Mouse (Mus musculus) Patski (cell line): ENCODE measurements around the gene Prkca. TPM values are rescaled to one million over a fixed set of nuclear protein-coding genes. Genes with fewer than 3 reads are reported as not detected.

Source experiments
- ATAC-seq: fragments of 100-300 bp; one replicate; pipeline ENCODE4 v1.8.0; 2021
- CTCF ChIA-PET: fragments of 350-600 bp; sonication (Branson Sonifier 250); formaldehyde crosslinking; loops from one replicate; lab custom pipeline; 2022; ENCODE audit warnings: inconsistent platforms; lab: Charles Lee
- POLR2A ChIA-PET: fragments of 350-600 bp; sonication (Branson Sonifier 250); formaldehyde crosslinking; loops from one replicate; lab custom pipeline; 2022; ENCODE audit warnings: antibody characterized with exemption, inconsistent platforms; lab: Charles Lee
- DNase-seq: peaks from one replicate; pipeline ENCODE4 v3.0.0-alpha.2; 2011; ENCODE audit warnings: low read depth, low spot score
- H3K27me3 ChIP-seq: fragments of 371-371 bp; one replicate; pipeline ENCODE4 v1.5.1; 2021
- CTCF ChIP-seq: fragments of 100-300 bp; IDR thresholded peaks from one replicate; pipeline ENCODE4 v1.5.1; 2021
- in situ Hi-C: fragments of 300-500 bp; cut with MboI; formaldehyde crosslinking; loops from 3 replicates; pipeline ENCODE4 v1.11.1; 2018; ENCODE audit warnings: low pct_unique_long_range_greater_than_20kb, mixed read lengths
- polyA plus RNA-seq: library from polyadenylated mRNA; unstranded; gene quantifications from one replicate; pipeline ENCODE4 v1.2.3, GENCODE M21; 2021

Gene Prkca
- polyA plus RNA-seq, 1 experiment from 2014 or later, result 37.4 TPM

DNA sequence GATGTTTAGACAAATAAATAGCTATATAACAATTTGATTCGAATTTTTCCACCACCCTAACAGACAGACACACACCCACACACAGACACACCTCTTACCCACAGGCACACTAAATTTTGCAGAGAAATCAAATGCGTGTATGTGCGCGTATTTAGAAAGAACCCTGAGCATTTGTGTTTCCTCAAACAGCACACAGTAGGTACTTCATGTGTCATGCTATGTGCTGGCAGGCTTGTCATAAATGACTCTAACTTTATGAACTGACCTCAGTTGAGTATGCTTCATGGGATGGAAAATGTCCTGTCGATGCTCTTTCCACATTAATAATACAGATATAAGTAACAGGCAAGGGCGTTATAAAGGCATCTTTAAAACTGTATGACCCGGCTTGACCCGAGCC is 17.8 kb downstream of the Prkca start:
- no peak for DNase-seq
- TF ChIP-seq CTCF, result no peak
- H3K27me3 ChIP-seq, result no peaks in the 10 kb centered on the region
- POLR2A ChIA-PET, result no interaction called here
- ATAC-seq, result no peak
- in situ Hi-C loops, result no loop called here
- CTCF ChIA-PET, result interaction anchor here (1.8 kb wide), 1 partner anchor 15 kb away, joined by 3 read pairs; no protein-coding TSS in a partner anchor

DNA sequence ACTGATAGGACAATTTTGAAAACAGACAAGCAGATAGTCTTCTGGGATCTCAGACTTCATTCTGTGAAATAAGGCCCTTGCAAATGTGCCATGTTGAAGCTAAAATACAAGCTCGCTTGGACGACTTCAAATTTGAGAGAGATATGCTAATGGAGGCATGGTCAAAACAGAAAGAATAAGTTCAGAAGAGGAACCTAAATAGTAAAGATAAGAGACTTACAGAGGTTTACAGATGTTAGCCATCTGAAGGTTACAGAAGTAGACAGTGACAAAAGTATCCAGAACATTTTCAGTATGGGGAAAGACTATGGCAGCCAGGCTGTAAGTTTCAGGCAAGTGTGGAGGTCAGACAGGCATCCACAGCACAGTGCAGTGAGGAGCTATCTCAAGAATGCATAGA is 21.6 kb downstream of the Prkca start:
- POLR2A ChIA-PET, result interaction anchor here (1.7 kb wide), 1 partner anchor 9 kb away, joined by 5 read pairs; no protein-coding TSS in a partner anchor
- CTCF ChIA-PET, result interaction anchor here (1.6 to 1.7 kb wide), 2 partner anchors 12 to 13 kb away, joined by 4 to 5 read pairs; no protein-coding TSS in a partner anchor
- in situ Hi-C loops, result no loop called here
- no peak for ATAC-seq
- DNase-seq, result no peak
- H3K27me3 ChIP-seq, result no peaks in the 10 kb centered on the region
- TF ChIP-seq CTCF, result no peak

DNA sequence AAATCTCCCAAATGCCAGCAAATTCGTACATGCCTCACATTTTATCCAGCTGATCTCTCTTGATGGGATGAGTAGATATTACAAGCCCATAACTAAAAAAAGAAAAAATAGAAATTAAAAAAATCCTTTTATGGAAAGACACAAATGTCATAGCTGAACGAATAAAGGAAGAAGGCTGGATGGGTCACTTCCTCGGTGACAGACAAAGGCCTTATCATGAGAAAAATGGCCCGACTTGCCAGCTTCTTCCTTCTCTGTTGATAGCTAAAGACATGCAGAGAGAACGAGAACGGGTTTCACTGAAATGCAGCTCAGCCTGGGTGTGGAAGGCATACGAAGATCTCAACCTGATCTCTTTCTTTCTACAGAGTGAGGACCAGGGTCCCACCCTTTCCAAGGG is 23.2 kb downstream of the Prkca start:
- in situ Hi-C loops, result no loop called here
- H3K27me3 ChIP-seq, result no peaks in the 10 kb centered on the region
- ATAC-seq, result no peak
- ChIA-PET POLR2A (no interaction called here), CTCF (interaction anchor here (0.8 to 1.9 kb wide), 4 partner anchors 9 to 22 kb away, joined by 3 to 6 read pairs (median 4); partner anchors contain the start of gene Apoh)
- no peak for DNase-seq
- TF ChIP-seq CTCF, result no peak

DNA sequence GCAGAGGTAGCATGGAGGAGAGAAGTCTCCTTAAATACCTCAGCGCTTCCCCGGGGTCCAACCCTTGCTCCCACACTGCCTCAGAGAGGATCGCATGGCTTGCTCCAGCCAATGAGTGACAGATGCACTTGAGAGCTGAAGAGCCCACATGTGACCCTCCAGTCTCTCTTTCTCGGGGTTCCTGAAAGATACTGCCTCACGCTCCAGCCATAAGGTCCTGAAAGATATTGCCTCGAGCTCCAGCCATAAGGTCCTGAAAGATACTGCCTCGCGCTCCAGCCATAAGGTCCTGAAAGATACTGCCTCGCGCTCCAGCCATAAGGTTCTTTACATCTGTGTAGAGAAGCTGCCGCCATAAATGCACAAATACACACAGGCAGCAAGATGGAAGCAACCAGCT is 24.6 kb downstream of the Prkca start:
- ATAC-seq, result no peak
- DNase-seq, result no peak
- ChIA-PET CTCF (interaction anchor here (1.3 kb wide), 1 partner anchor 24 kb away, joined by 3 read pairs; the partner anchor contains the start of gene Apoh), POLR2A (interaction anchor here (1.1 kb wide), 1 partner anchor 9 kb away, joined by 3 read pairs; no protein-coding TSS in a partner anchor)
- in situ Hi-C loops, result no loop called here
- H3K27me3 ChIP-seq, result no peaks in the 10 kb centered on the region
- TF ChIP-seq CTCF, result no peak

DNA sequence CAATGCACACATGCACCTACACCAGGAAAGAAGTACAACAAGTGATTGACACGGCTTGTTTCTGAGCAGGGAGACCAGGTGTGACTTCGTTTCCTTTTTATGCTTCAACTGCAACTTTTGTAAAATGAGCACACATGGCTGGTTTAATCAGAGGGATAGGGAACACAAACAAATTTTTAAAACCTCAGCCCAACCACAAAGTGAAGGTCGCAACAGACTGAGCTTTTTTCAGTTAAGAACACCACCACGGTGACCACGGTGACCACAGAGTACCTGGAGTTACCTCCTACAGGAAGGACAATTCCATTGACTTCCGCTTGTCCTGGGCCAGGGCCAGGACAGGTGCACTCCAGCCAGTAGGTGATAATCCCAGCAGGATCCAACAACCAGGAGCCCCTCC is 25.9 kb downstream of the Prkca start:
- no peaks in the 10 kb centered on the region for H3K27me3 ChIP-seq
- ATAC-seq (no peak), DNase-seq (no peak)
- CTCF ChIA-PET, result no interaction called here
- TF ChIP-seq CTCF, result no peak
- POLR2A ChIA-PET, result no interaction called here
- in situ Hi-C loops, result no loop called here

DNA sequence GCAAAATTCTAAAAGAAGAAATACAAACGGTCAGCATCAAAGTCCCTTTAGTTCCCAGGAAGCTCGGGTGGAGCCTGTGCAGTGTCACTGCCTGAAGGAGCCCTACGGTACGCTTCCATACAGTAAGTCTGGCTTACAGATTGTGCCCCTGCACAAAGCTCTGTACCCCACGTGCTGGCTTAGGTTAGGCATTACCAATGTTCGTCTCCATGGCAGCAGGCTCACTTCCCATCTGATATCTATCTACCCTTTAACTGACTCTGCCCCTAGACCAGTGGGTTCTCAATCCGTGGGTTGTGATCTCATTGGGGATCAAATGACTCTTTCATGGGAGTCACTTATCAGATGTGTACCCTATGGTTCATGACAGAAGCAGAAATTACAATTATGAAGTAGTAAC is 28.0 kb downstream of the Prkca start:
- no peaks in the 10 kb centered on the region for H3K27me3 ChIP-seq
- TF ChIP-seq CTCF, result no peak
- POLR2A ChIA-PET, result interaction anchor here (0.5 kb wide), 1 partner anchor 35 kb away, joined by 3 read pairs; no protein-coding TSS in a partner anchor
- in situ Hi-C loops, result no loop called here
- ATAC-seq (no peak), DNase-seq (no peak)
- CTCF ChIA-PET, result no interaction called here

DNA sequence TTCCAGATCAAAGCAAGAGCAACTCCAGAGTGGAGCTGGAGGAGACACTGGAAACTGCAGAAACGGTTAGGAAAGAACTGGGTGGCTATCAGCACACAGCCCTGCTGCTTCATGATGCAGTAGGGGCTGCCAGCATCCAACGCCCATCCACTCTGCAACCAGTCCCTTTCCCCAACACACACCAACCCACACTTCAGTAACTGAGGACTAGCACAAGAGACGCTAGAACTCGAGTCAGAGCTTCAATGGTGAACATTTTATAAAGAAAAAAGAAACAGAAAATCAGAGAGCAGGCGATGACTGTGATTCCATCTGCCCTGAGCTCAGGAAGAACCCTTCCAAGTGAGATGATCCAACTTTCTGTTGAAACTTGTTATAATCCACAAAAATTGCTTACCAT is 31.2 kb downstream of the Prkca start:
- H3K27me3 ChIP-seq, result no peaks in the 10 kb centered on the region
- in situ Hi-C loops, result no loop called here
- no peak for ATAC-seq
- no peak for TF ChIP-seq CTCF
- CTCF ChIA-PET, result interaction anchor here (1.1 to 1.2 kb wide), 2 partner anchors 14 to 53 kb away, joined by 3 to 4 read pairs; no protein-coding TSS in a partner anchor
- POLR2A ChIA-PET, result interaction anchor here (2.3 kb wide), 1 partner anchor 10 kb away, joined by 5 read pairs; no protein-coding TSS in a partner anchor
- DNase-seq, result no peak

DNA sequence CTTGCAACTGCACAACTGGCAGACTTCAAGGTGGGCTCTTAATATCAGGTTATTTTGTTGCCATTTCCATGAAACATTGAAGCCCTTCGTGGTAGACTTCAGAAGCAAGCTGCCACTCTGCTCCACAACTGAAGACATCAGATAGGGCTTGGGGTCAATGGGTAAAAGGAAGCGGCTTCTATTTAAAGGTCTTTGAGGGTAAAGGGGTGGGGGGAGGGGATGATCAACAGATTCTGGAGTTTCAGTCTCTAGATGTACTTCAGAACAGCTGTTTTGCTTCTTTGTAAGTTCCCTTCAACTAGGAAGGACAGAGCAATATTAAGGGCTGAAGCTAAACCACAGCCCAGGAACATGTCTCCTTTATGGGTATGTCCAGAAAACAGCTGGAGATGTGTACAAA is 31.8 kb downstream of the Prkca start:
- in situ Hi-C loops, result no loop called here
- CTCF ChIA-PET, result interaction anchor here (1.1 to 2.1 kb wide), 3 partner anchors 9 to 52 kb away, joined by 3 to 6 read pairs (median 4); no protein-coding TSS in a partner anchor
- DNase-seq, result no peak
- POLR2A ChIA-PET, result interaction anchor here (2.3 kb wide), 1 partner anchor 11 kb away, joined by 5 read pairs; no protein-coding TSS in a partner anchor
- no peaks in the 10 kb centered on the region for H3K27me3 ChIP-seq
- no peak for TF ChIP-seq CTCF
- no peak for ATAC-seq

DNA sequence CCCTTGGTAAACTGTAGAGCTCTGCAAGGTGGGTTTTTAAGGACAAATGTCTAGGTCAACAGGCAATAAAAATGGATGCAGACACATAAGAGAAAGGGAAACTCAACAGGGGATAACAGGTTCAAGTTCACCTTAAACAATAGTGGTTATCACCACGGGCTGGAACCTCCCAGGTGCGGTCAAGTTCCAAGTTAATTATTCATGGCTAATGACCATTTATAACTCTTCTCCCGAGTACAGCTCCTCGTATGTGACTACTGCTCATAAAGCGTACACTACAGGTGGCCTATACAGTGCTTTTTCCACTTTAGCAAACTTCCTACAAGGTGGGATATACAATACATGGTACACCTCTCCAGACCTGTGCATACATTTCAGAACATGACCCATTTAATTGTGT is 33.9 kb downstream of the Prkca start:
- no peak for TF ChIP-seq CTCF
- no peaks in the 10 kb centered on the region for H3K27me3 ChIP-seq
- in situ Hi-C loops, result no loop called here
- ChIA-PET CTCF (interaction anchor here (1.4 to 2.1 kb wide), 2 partner anchors 11 to 13 kb away, joined by 4 to 6 read pairs; no protein-coding TSS in a partner anchor), POLR2A (interaction anchor here (0.6 to 1.0 kb wide), 2 partner anchors 10 to 66 kb away, joined by 3 to 4 read pairs; no protein-coding TSS in a partner anchor)
- DNase-seq (no peak), ATAC-seq (no peak)

DNA sequence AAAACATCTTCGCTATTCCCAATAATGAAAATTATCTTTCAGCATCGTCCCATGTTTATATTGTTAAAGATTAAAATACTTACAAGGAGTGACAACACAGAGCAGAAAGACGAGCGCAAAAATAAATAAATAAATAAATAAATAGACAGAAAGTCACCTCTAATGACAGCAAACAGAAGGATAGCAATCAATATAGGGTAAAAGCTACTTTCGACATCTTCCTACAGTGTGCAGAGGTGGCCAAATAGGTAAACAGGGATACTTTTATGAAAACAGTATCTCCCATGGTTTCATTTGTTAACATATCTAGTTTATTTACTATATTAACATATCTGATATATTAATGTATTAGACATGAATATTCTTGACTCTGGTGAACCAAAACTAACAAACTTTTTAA is 35.5 kb downstream of the Prkca start:
- in situ Hi-C loops, result no loop called here

DNA sequence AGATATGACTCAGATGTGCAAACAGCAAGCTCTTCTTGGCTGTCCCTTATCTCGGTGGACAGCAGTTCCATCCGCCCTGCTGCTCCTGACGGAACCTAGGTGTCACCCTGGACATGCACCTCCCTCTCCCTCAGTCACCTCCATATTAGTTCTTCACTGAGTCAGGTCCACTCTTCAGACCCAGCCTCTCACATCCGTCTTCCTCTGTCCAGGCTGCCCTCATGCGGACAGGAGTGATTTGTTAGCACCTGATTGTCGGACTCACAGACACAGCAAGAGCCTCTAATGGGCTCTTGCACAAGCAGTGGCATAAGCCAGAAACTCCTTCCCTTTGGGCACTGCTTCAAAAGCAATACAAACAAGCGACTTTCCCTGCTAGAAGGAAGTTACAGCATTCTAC is 36.5 kb downstream of the Prkca start:
- TF ChIP-seq CTCF, result no peak
- POLR2A ChIA-PET, result no interaction called here
- in situ Hi-C loops, result no loop called here
- DNase-seq (no peak), ATAC-seq (no peak)
- H3K27me3 ChIP-seq, result no peaks in the 10 kb centered on the region
- CTCF ChIA-PET, result no interaction called here

More for the DNA sequence above, 35.5 kb downstream of the Prkca start:
- ChIA-PET POLR2A (interaction anchor here (0.6 to 0.7 kb wide), 2 partner anchors 12 to 22 kb away, joined by 3 to 4 read pairs; no protein-coding TSS in a partner anchor), CTCF (interaction anchor here (1.4 kb wide), 1 partner anchor 14 kb away, joined by 4 read pairs; no protein-coding TSS in a partner anchor)
- DNase-seq (no peak), ATAC-seq (no peak)
- no peak for TF ChIP-seq CTCF
- no peaks in the 10 kb centered on the region for H3K27me3 ChIP-seq
